Mouse (Mus musculus) erythroblast, embryonic 14.5 days (primary cell): Measurements from ENCODE around the gene Atxn2l.

Experiments
- GATA1 ChIP-seq: IDR thresholded peaks from 2 replicates; pipeline ENCODE4 v1.6.1; 2012; ENCODE audit warnings: low read length, inconsistent platforms, mixed read lengths
- TAL1 ChIP-seq: IDR thresholded peaks from 3 replicates; pipeline ENCODE4 v1.6.1; 2012; ENCODE audit warnings: low read length, inconsistent platforms, mixed read lengths

- TF ChIP-seq GATA1: no peak
- no peak for TF ChIP-seq TAL1
Measured at GRCm38 (mm10) chr7:126471853-126472252, 31.4 kb downstream of the Atxn2l start.
